Mouse (Mus musculus) stomach, postnatal 0 days (tissue): ENCODE data around the gene Senp1.

Experiments
- CTCF ChIP-seq: IDR thresholded peaks from 2 replicates; pipeline ENCODE4 v1.5.1; 2016; ENCODE audit warnings: antibody characterized with exemption, low read depth, mild to moderate bottlenecking, moderate library complexity
- EP300 ChIP-seq: optimal IDR thresholded peaks from 2 replicates; pipeline ENCODE3; 2016; ENCODE audit warnings: antibody characterized with exemption

- TF ChIP-seq CTCF (no peak), EP300 (no peak)
Measured at GRCm38 (mm10) chr15:98003822-98004739, 89.5 kb downstream of the Senp1 start, which contains the start of gene Col2a1.
